Mouse (Mus musculus): Measurements from ENCODE around the gene Usb1. TPM values are rescaled to one million over a fixed set of nuclear protein-coding genes. Genes with fewer than 3 reads are reported as not detected.

Usb1 gene
- total RNA-seq, 2 experiments from 2014 or later: 17.9 to 22.2 TPM

GRCm38 (mm10) chr8:95332437-95333199 lies 534 bp downstream of the Usb1 start:
- DNase-seq (ENCODE audit: low spot score in 2 of 2): no peak

- no peak for DNase-seq (ENCODE audit: low spot score in 2 of 2)
These were observed 3.6 kb downstream of the Usb1 start for GRCm38 (mm10) chr8:95335706-95336105.

- DNase-seq (ENCODE audit: low spot score in 2 of 2): no peak
These were observed 4.3 kb downstream of the Usb1 start for GRCm38 (mm10) chr8:95336363-95336762.

GRCm38 (mm10) chr8:95341721-95342120 lies 9.6 kb downstream of the Usb1 start:
- DNase-seq (ENCODE audit: low spot score in 2 of 2): no peak

GRCm38 (mm10) chr8:95344668-95345067 lies 12.6 kb downstream of the Usb1 start:
- DNase-seq (ENCODE audit: low spot score in 2 of 2): no peak

- DNase-seq (ENCODE audit: low spot score in 2 of 2): peak in 1 of 2 experiments; percentile 70
These were observed 14.8 kb downstream of the Usb1 start for GRCm38 (mm10) chr8:95346643-95347545.

GRCm38 (mm10) chr8:95348356-95348755 lies 16.3 kb downstream of the Usb1 start:
- no peak for DNase-seq (ENCODE audit: low spot score in 2 of 2)

GRCm38 (mm10) chr8:95348811-95349630 lies 16.9 kb downstream of the Usb1 start:
- peak in 1 of 2 experiments; percentile 61 for DNase-seq (ENCODE audit: low spot score in 2 of 2)

GRCm38 (mm10) chr8:95351461-95351860 lies 19.4 kb downstream of the Usb1 start:
- DNase-seq (ENCODE audit: low spot score in 2 of 2): no peak

GRCm38 (mm10) chr8:95352151-95352870 lies 20.2 kb downstream of the Usb1 start, which contains the start of gene Mmp15:
Gene Mmp15, plus strand, starts transcription at chr8:95352268.
- DNase-seq (ENCODE audit: low spot score in 2 of 2): peak in 1 of 2 experiments; percentile 73

GRCm38 (mm10) chr8:95352871-95353866 lies 21.1 kb downstream of the Usb1 start:
- peak in 1 of 2 experiments; percentile 56 for DNase-seq (ENCODE audit: low spot score in 2 of 2)

- no peak for DNase-seq (ENCODE audit: low spot score in 2 of 2)
These were observed 22.5 kb downstream of the Usb1 start for GRCm38 (mm10) chr8:95354606-95355005.

GRCm38 (mm10) chr8:95358550-95359411 lies 26.7 kb downstream of the Usb1 start:
- DNase-seq (ENCODE audit: low spot score in 2 of 2): no peak

GRCm38 (mm10) chr8:95360181-95361015 lies 28.3 kb downstream of the Usb1 start:
- no peak for DNase-seq (ENCODE audit: low spot score in 2 of 2)

- no peak for DNase-seq (ENCODE audit: low spot score in 2 of 2)
These were observed 28.9 kb downstream of the Usb1 start for GRCm38 (mm10) chr8:95361016-95361341.

GRCm38 (mm10) chr8:95362272-95362671 lies 30.2 kb downstream of the Usb1 start:
- no peak for DNase-seq (ENCODE audit: low spot score in 2 of 2)

- no peak for DNase-seq (ENCODE audit: low spot score in 2 of 2)
These were observed 31.8 kb downstream of the Usb1 start for GRCm38 (mm10) chr8:95363849-95364248.
